Mouse (Mus musculus) granulocyte monocyte progenitor cell, adult 5-6 weeks (primary cell): Measurements from ENCODE around the gene Fli1. TPM values are rescaled to one million over a fixed set of nuclear protein-coding genes. Genes with fewer than 3 reads are reported as not detected.
A peak's percentile ranks its signal among the peaks of the same experiment; 100 is the strongest.

Experiments
- ATAC-seq: replicated peaks from 2 replicates; pipeline ENCODE4 v1.8.0; 2016; ENCODE audit warnings: mild to moderate bottlenecking, moderate TSS enrichment, inconsistent platforms; ENCODE audit not compliant: poor library complexity, severe bottlenecking
- total RNA-seq, 2 experiments: library from RNA; stranded (forward) in 1 of 2; stranded (reverse) in 1 of 2; fragments of 200-712, 200-1000 nt in 1 of 2; fragments of >200 nt in 1 of 2; fragmentation: Nextera tagmentation in 1 of 2; gene quantifications; 2 replicates each; pipeline ENCODE4 v1.2.3; 2014 to 2017

Gene Fli1
- total RNA-seq, 2 experiments from 2014 or later, result 68.3 to 106 TPM

DNA sequence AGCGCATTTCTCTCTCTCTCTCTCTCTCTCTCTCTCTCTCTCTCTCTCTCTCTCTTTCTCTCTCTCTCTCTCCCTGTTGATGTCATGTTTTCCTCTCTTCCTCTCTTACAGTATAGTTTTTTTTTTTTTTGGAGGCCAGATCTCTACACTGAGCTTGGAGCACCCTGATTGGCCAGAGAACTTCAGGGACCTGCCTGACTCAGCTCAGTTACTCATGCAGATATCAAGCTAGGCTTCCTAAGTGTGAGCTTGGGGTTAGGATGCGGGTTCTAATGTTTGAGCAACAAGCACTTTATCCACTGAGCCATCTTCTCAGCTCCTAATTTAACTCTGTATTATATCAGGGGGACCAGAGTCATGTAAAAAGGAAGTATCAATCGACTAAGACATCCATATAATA is 126.7 kb downstream of the Fli1 start:
- no peak for ATAC-seq

DNA sequence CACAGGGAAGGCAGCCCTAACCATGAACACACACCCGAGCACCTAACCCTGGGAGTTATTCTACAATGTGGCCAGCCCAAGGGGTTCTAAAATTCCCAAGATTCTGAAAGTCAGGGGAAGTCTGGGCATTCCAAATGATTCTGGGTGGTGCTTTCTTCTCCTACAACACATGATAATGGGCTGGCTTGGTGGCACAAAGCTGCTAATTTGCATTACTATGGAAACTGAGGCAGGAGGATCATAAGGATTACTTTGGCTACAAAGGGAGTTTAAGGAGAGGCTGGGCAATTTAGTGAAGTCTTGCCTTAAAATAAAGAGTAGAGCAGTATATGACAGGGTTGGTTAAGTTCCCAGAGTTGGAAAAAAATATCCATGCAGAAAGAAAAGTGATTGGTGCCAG is 127.7 kb downstream of the Fli1 start:
- ATAC-seq, result no peak

DNA sequence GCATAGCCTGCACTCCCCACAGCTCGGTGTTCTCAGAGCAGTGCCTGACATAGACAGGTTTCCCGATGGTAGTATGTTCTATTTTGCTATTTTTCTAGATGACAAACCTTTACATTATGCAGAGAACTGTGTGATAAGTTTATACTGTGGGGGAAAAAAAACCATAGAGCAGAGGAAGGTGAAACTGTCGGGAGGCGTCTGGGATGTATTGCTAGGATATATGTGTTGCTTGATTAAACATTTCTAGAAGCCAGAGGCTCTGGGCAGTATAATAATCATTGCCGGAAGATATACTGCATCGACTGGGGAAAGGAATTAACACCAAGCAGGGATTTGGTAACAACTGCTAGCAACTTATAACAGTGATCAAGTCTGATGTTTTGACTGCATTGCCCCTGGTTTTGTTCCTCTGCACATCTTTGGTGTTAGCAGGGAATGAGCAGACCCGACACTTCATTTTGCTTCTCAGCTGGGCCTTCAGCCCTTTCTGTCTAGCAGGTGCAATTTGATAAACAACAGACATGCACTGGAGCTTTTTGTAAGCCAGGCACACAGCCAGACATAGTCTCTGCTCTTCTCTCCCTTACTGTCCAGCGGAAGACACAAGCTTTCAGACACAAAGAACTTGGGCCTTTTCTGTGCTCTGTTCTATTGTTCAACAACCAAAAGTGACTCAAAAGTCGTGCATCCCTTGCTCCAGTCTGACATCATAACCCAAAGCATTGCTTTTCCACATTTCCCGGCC is 129.7 kb downstream of the Fli1 start:
- ATAC-seq, result no peak

DNA sequence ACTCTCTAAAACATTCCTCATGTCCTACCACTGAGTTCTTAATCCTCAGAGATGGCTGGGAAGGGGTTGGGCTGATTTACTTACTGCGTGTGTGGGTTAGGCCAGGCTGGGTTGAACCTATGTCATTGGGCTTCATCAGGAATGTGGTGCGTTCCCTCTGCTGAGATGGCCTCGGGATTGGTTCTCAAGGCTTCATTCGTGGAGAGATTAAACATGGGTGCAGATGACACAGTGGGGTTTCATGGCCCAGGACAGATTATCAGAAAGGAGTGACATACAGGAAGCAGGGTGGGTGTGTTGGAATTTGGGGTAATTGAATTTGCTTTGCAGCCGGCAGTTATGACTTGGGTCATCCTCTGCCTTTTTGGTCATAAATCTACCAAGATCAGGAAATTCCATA is 131.2 kb downstream of the Fli1 start:
- no peak for ATAC-seq

DNA sequence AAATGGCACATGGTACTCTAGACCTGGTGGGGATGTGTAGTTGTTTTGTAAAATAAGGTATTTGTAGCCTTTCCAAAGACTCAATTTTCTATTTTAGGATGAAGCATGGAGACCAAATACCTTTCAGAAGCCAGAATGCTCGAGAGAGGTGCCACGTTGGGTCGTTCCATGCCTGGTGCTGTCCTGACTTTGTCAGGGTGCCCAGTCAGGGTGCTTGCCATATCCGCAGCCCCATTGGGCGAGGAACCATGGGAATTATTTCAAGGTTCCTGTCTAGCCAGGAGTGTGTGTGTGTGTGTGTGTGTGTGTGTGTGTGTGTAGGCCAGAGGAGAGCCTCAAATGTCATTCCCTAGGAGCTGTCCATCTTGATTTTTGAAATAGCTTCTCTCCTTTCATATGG is 132.0 kb downstream of the Fli1 start:
- ATAC-seq, result no peak

DNA sequence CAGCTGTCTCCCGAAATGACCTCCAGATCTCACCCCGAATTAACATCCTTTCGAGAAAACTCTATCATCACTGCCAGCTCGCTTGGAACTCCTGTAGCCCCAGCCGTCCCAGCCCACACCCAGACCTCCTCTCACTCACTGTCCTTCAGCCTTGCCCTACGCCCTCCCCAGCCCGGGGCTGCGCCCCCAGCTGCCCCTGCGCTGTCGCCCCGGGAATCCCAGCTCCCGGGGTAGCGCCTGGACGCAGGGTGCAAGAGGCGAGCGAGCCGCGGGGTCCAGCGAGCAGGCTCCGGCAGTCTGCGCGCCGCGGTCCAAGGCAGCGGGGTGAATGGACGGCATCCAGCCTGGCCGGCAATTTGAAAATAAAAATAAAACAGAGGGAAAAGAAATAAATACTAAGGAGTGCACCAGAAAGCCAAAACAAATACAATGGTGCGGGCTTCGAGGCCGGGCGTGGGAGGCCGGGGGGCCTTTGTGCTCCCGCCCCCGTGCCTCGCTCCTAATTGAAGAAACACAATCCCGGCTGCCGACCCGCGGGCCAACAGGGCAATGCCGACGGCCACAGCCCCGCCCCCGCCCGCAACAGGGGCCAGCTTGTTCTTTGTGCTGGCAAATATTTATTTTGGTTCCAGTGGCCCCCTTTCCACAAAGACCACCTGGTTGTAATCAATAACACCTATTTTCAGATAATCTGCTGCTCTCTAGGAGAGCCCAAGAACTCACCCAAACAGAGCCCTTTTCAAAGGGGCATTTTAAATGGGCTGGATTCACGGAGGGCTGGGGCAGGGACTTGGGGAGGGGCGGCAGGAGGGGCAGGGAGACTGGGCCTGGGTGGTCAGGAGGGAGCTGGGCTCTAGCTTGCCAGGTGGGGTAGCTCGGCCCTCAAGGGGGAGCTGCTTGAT is 133.3 kb downstream of the Fli1 start:
- peak; percentile 41; the same call in 1 of the 2 replicates for ATAC-seq

DNA sequence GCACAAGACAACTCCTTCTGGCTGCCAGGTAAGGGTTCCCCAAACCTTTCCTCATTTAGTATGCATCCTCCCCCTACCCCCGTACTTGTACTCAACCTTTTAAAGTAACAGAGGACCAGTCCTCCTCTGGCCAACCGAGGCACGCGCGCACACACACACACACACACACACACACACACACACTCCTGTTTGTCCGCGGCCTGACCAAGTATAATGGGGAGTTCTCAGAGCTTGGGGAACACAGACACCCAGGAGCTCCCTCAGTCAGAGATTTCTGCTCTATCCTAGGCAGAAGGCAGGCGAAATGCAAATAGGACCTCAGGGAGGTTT is 134.0 kb downstream of the Fli1 start:
- no peak for ATAC-seq

DNA sequence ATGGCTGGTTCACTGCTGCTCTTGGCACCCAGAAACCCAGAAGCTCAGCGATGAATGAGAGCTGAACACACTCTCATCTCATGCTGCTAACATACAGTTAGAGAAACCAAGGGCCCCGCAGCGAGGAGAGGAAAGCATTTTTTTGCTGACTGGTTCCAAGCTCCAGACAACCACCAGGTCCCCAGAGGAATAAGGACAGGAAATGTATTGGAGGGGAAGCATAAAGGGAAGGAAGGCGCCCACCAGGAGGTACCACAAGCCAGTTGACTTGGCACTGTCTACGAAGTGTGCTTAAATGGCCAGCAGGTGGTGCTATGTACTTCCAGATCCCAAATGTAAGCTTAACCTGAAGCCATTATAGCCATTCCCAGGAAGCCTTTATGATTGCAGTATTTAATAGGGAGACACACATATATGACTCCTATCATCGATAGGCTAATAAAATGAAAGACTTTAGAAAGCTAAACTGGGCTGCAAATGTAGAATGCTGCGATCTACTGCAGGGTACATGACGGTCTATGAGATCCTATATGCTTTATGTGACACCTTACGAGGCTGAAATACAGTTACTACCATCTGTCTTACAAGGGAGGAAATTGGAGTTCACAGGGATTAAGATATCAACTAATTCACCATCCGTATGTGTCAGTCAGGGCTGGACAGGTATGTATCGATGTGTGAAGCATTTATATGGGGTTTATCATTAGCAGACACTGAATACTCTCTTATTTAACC is 137.3 kb downstream of the Fli1 start:
- peak; percentile 73 for ATAC-seq

DNA sequence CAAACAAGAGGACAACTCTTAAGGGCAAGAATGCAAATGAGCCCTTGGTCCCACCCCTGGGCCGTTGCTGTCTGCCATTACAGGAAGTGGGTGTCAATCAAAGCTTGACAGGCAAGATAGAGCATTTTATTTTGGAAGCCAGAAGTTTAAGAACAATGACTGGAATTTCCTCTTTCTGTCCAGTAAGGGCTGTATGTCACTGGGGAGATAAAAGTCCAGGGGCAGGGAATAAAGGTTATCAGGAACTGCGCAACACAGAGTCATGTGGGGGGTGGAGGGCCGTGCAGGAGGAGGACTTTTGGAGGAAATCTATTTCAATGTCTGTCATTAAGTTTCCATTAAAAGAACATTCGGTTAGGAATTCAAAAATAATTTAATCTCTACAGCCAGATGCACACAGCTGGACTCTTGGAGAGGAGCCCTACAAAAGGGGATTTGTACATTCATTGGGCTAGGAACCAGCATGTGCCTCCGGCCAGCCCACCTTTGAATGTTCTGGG is 141.9 kb downstream of the Fli1 start:
- ATAC-seq, result peak; percentile 28

DNA sequence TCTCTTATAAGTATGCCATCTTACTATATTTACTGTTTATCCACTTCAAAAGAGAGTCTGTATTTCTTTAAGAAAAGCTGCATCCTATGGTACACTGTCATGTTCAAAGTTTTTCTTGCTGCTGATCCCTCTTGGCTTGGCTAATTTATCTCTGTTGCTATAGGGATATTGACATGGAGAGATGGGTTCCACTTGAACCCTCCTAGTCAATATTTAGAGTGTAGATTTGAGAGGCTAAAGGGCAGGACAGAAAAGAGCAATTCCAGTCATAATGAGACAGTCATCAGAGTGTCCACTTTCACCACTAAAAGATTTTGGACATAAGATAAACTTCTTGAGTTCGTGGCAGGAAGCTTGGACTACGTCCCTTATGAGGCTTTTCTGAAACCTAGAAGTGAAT is 142.4 kb downstream of the Fli1 start:
- ATAC-seq, result no peak

DNA sequence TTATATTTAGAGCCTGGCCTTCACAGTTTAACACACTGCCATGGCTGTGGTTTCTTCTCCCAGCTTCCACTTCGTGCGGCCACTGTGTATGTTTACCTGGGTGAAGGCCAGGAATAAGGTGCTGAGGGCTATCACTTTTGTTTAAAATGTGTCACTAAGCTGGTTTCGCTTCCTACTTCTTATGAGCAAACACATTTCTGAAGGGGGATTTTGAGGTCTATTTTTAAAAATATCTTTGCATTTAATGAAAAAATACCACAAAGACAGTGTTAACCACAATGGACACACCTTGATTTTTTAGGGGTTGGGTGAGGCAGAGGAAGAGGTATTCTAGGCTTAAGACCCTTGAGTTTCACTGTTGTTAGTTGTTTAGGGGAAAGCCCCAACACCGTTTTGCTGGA is 147.9 kb downstream of the Fli1 start:
- ATAC-seq, result 0 out of 2 replicates have a peak, but pooled peaks have one; percentile 7

DNA sequence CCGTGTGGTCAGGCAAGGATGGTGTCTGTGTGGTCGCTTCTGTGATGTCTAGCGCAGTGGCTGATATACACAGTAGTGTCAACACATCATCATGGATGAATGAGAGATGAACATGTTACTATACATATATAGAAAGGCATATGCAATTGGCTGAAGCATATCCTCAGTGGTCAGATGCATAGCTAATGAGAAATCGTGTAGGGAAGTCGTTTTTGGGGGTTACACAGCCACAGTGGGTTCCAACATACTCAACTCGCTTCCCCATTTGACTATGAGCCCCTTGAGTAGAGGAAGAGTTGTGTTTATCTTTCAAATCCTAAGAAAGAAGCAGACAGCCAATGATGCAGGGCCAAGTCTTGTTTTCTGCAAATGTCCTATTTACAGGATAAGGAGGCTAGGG is 149.9 kb downstream of the Fli1 start:
- peak; percentile 42 for ATAC-seq

DNA sequence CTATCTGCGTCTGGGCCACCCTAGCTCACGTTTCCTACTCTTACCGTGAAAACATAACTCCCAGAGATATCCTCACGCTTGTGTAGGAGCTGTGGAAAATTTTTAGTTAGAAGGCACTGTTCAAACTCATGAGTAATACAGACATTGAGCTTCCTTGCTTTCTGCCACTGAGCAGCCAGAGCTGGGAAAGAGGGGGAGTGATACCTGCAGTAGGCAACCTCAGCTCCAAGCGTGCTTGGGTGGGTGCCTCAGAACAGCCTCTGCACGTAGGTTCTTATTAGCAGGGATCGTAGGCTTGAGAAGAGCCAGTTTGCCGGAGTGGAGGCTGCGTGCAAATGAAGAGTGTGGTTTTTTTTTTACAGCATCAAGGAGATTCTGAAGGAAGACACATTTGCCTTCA is 151.0 kb downstream of the Fli1 start:
- ATAC-seq, result no peak

DNA sequence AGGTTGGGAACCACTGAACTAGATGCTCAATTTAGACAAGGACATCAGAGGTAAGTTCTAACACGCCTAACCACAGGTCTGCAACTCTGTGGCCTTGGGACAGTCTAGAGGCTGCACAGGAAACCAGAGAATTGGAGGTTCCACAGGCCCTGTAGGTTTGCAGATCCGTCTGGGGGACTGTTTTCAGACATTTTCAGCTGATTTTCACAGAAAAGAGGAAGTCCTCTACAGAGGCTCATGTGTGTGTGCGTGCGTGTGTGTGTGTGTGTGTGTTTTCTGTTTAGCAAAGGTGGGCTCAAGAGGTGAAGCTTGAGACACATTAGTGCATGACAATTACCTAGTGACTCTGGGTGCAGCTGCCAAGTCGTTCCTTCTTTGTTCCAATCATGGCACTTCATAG is 151.6 kb downstream of the Fli1 start:
- ATAC-seq, result peak; percentile 65

DNA sequence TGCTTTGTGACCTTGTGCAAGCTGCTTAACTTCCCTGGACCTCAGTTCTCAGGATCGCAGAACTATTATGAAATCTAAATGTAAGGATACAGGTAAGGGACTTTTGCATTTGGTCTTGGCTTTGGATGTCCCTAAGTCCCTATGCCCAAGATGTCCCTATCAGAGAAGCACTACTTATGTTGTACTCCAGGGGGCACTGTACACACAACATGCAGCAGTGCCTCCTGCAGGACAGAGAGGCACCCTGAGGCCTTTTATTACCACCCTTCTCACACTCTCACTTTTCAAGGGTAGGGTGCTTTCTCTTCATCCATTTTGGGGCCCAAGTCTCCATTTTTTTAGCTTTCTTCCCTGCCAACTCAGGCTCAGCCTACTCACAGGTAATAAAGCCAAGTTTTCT is 154.5 kb downstream of the Fli1 start:
- ATAC-seq, result peak; percentile 80

DNA sequence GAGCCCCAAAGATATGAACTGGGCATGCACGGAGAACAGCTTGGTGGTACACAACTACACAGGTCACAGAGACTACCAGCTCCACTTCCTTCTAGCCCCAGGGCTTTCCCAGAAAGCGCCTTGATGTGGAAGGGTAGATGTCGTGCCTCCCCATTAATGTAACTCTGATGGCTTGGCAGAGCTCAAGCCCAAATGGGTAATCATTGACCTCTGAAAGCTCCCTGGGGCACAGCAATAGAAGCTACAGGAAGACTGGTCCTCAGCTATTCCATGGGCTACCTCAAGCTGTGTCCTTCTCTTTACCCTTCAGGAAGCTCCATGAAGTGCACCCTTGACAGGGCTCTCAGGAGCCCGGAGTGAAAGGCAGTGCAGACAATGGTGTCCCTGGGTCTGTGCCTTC is 157.8 kb downstream of the Fli1 start:
- ATAC-seq, result no peak

DNA sequence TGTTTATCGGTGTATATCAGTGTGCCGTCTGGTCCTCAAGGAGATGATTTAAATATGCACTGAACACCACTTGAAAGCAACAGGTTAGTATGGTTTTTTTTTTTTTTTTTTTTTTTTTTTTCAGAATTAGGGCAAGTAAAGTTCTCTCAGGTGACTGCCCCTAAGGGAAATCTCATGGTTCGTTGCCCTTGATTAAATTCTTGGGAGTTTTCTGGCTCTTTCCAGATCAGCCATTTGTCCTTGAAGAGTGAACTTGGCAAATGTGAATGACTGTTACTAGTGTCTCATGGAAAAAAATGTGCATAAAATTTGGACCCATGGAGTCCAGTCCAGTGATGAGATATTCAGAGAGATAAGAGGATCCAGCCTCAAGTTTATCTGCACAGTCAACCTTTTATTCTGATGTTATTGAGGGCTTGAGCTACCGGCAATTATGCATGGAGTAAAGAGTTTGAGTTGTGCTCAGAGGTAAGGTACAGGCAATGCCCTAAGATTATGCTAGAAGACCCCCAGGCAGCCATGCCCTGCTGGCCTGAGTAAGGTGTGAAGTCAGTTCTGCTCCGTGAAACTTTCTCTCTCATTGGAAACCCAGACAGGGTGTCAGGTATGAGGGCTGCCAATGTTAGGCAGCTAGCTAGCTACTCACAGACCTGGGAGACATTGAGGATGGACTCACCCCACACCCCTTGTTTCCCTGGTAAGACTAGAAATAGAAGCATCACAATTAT is 165.6 kb downstream of the Fli1 start:
- ATAC-seq, result no peak

DNA sequence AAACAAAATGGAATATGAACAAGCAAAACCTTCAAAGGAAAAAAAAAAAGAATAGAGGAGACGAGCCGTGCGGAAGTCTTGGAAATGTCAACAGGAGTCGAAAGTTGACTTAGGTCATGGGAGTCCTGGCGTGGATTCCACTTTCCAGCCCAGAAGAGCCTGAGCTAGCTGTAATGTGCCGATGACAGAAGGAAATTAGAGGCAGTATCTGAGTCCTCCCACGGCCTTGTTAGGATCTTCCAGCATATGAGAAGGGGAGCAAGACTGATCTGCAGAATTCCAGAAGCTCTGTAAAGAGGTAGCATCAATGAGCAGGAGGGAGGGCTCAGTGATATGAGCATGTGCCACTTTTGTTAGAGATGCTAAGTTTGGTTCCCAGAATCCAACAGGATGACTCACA is 166.6 kb downstream of the Fli1 start:
- ATAC-seq, result no peak

DNA sequence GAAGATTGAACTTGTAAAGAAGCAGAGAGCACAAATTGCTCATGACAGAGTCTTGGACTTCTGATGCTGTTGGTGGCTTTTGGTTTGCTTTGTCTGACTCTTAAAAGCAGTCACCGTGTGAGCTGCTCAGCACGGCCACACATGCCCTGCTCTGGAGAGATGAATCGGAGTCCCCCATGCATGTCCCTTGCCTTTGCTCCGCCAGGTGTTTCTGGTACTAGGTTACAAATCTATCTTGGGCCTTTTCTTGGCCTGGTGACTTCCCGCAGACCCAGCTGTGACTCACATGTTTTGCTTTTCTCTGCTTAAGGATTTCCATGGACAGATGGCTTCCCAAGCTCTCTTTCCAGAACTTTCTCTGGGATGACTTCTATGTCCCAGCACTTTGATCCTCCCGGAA is 169.0 kb downstream of the Fli1 start:
- ATAC-seq, result no peak
